Mouse (Mus musculus) testis, adult 2 months (tissue): Measurements from ENCODE around the gene Elovl6.

Experiments used
- CTCF ChIP-seq: fragments of 200-500 bp; IDR thresholded peaks from 2 replicates; pipeline ENCODE4 v1.5.1; 2012; ENCODE audit warnings: low read depth, mild to moderate bottlenecking, inconsistent platforms, low read length, moderate library complexity; ENCODE audit not compliant: control insufficient read depth, insufficient read depth, insufficient replicate concordance
- POLR2A ChIP-seq: fragments of 200-500 bp; IDR thresholded peaks from 2 replicates; pipeline ENCODE4 v1.6.1; 2012; ENCODE audit warnings: low read depth, mild to moderate bottlenecking, inconsistent platforms, low read length, moderate library complexity; ENCODE audit not compliant: control insufficient read depth

- TF ChIP-seq CTCF (no peak), POLR2A (no peak)
Observed at GRCm38 (mm10) chr3:129680258-129680657, 148.1 kb downstream of the Elovl6 start.
